Mouse (Mus musculus) embryonic facial prominence, embryonic 12.5 days (tissue): ENCODE data around the gene Trip13. TPM values are rescaled to one million over a fixed set of nuclear protein-coding genes. Genes with fewer than 3 reads are reported as not detected.

Experiments
- ATAC-seq: fragments of 200-750 bp; cut with Nextera tagmentation; 2 replicates; pipeline ENCODE4 v1.8.0; 2017; ENCODE audit not compliant: insufficient number of reproducible peaks, insufficient read depth, low FRiP score, low TSS enrichment
- H3K27ac ChIP-seq: fragments of 300-500 bp; sonication (generic); 2 replicates; pipeline ENCODE4 v1.5.1; 2016; ENCODE audit warnings: mild to moderate bottlenecking
- H3K27me3 ChIP-seq: fragments of 300-500 bp; sonication (generic); 2 replicates; pipeline ENCODE4 v1.6.1; 2016; ENCODE audit warnings: mild to moderate bottlenecking, moderate library complexity
- H3K36me3 ChIP-seq: fragments of 300-500 bp; sonication (generic); 2 replicates; pipeline ENCODE4 v1.6.1; 2016; ENCODE audit warnings: mild to moderate bottlenecking
- H3K4me1 ChIP-seq: fragments of 300-500 bp; sonication (generic); 2 replicates; pipeline ENCODE4 v1.6.1; 2016
- H3K4me2 ChIP-seq: fragments of 300-500 bp; sonication (generic); replicated peaks from 2 replicates; pipeline ENCODE4 v1.6.1; 2016; ENCODE audit warnings: mild to moderate bottlenecking, moderate library complexity
- H3K4me3 ChIP-seq: fragments of 300-500 bp; sonication (generic); 2 replicates; pipeline ENCODE4 v1.5.1; 2016; ENCODE audit warnings: mild to moderate bottlenecking
- H3K9ac ChIP-seq: fragments of 300-500 bp; sonication (generic); 2 replicates; pipeline ENCODE4 v1.6.1; 2016; ENCODE audit warnings: mild to moderate bottlenecking, moderate library complexity
- H3K9me3 ChIP-seq: fragments of 300-500 bp; sonication (generic); 2 replicates; pipeline ENCODE4 v1.6.1; 2016; ENCODE audit warnings: mild to moderate bottlenecking, moderate library complexity
- WGBS: fragments of 180-500 bp; shearing (Covaris S2); methylation state at CpG from one replicate; pipeline ENCODE4 v1.1.7; 2016; 5-methylcytosine and 5-hydroxymethylcytosine counted together
- microRNA-seq: library from miRNA; unstranded; fragments of <30 nt; microRNA quantifications from one replicate; pipeline ENCODE4, GENCODE M21; 2017
- polyA plus RNA-seq: library from polyadenylated mRNA; unstranded; fragments of >200 nt; fragmentation: Nextera tagmentation; extraction: Ambion mirVana; gene quantifications from 2 replicates; pipeline ENCODE4 v1.2.1, GENCODE M21; 2016

Trip13 gene
- polyA plus RNA-seq, 1 experiment from 2014 or later = 48.4 TPM

- Histone ChIP-seq H3K9me3 (no peaks in the 10 kb centered on the region), H3K4me1 (peaks cover 31% of the 10 kb centered on the region), H3K4me2 (no peak overlapping the region), H3K36me3 (no peaks in the 10 kb centered on the region), H3K27ac (peak overlapping the region; percentile 90), H3K4me3 (no peak overlapping the region), H3K27me3 (no peaks in the 10 kb centered on the region), H3K9ac (no peak overlapping the region)
- 85% methylated on average over 4 of the region's 4 CpGs for WGBS
- ATAC-seq = no peak
Observed at GRCm38 (mm10) chr13:73885656-73886055, 51.9 kb downstream of the Trip13 start.

GRCm38 (mm10) chr13:73881347-73881746 is 56.2 kb downstream of the Trip13 start:
- 53% methylated on average over 8 of the region's 8 CpGs for WGBS
- Histone ChIP-seq H3K4me3 (no peak overlapping the region), H3K9me3 (no peaks in the 10 kb centered on the region; the same call in 1 of the 2 replicates), H3K4me1 (peaks cover 13% of the 10 kb centered on the region), H3K27me3 (no peaks in the 10 kb centered on the region), H3K27ac (no peak overlapping the region), H3K9ac (no peak overlapping the region), H3K36me3 (no peaks in the 10 kb centered on the region), H3K4me2 (no peak overlapping the region)
- ATAC-seq = no peak

GRCm38 (mm10) chr13:73879824-73880223 is 57.8 kb downstream of the Trip13 start:
- Histone ChIP-seq H3K4me2 (no peak overlapping the region), H3K4me1 (peaks cover 5% of the 10 kb centered on the region; the same call in 1 of the 2 replicates), H3K36me3 (no peaks in the 10 kb centered on the region), H3K27me3 (no peaks in the 10 kb centered on the region), H3K9ac (no peak overlapping the region), H3K4me3 (no peak overlapping the region), H3K27ac (no peak overlapping the region), H3K9me3 (no peaks in the 10 kb centered on the region; the same call in 1 of the 2 replicates)
- 0 out of 2 replicates have a peak, but pooled peaks have one; percentile 35 for ATAC-seq
- WGBS = 82% methylated on average over 5 of the region's 5 CpGs

- H3K4me1 ChIP-seq = no peaks in the 10 kb centered on the region
- H3K4me3 ChIP-seq = no peak overlapping the region
- H3K36me3 ChIP-seq = no peaks in the 10 kb centered on the region
- no peak overlapping the region for H3K4me2 ChIP-seq
- WGBS = 75% methylated on average over 2 of the region's 2 CpGs
- ATAC-seq = no peak
- no peaks in the 10 kb centered on the region for H3K27me3 ChIP-seq
- H3K27ac ChIP-seq = no peak overlapping the region
- H3K9me3 ChIP-seq = no peaks in the 10 kb centered on the region
- no peak overlapping the region for H3K9ac ChIP-seq
Observed at GRCm38 (mm10) chr13:73872159-73872558, 65.4 kb downstream of the Trip13 start.

Small RNA genes within 50 kb of the gene (microRNA-seq; reads per million reads assigned to microRNA genes)
- not detected for gene Gm25197

Other genes with a start within 250 kb of the Trip13 start
- 0.06 TPM in 1 of 2 replicates, not detected in the other for gene Slc6a19, start 232.9 kb downstream of the Trip13 start, polyA plus RNA-seq
- gene Slc12a7, start 204.7 kb downstream of the Trip13 start, polyA plus RNA-seq = 40.1 and 40.6 TPM in 2 replicates
- gene Nkd2, start 90.2 kb downstream of the Trip13 start, polyA plus RNA-seq = 25.2 and 27.7 TPM in 2 replicates
- gene Brd9, start within 50 bp of the Trip13 start, polyA plus RNA-seq = 65.4 and 66.6 TPM in 2 replicates
- not detected in 2 replicates for gene Zdhhc11, start 26.1 kb upstream of the Trip13 start, polyA plus RNA-seq
- 0.89 and 1.1 TPM in 2 replicates for gene Tppp, start 71.6 kb upstream of the Trip13 start, polyA plus RNA-seq
- gene Cep72, start 124.5 kb upstream of the Trip13 start, polyA plus RNA-seq = 19.7 and 20.0 TPM in 2 replicates
- not detected in 2 replicates for gene Slc9a3, start 183.7 kb upstream of the Trip13 start, polyA plus RNA-seq